Mouse (Mus musculus) heart, embryonic 10.5 days (tissue): Measurements from ENCODE around the gene Fam43b. TPM values are rescaled to one million over a fixed set of nuclear protein-coding genes. Genes with fewer than 3 reads are reported as not detected.
"Not testable (repeated sequence)": the region's sequence is repeated elsewhere in the genome, so short reads cannot be mapped to it uniquely, and the experiment has no call there.

Experiments used
- DNase-seq: peaks from one replicate; pipeline ENCODE4 v3.0.0-alpha.2; 2017; ENCODE audit warnings: low spot score
- H3K27ac ChIP-seq: fragments of 300-500 bp; sonication (generic); 2 replicates; pipeline ENCODE4 v1.5.1; 2016; ENCODE audit warnings: mild to moderate bottlenecking
- H3K27me3 ChIP-seq: fragments of 300-500 bp; sonication (generic); 2 replicates; pipeline ENCODE4 v1.6.1; 2016; ENCODE audit warnings: mild to moderate bottlenecking; ENCODE audit not compliant: poor library complexity, insufficient read depth, severe bottlenecking
- H3K36me3 ChIP-seq: fragments of 300-500 bp; sonication (generic); 2 replicates; pipeline ENCODE4 v1.6.1; 2016; ENCODE audit warnings: mild to moderate bottlenecking, moderate library complexity
- H3K4me1 ChIP-seq: fragments of 300-500 bp; sonication (generic); 2 replicates; pipeline ENCODE4 v1.6.1; 2016; ENCODE audit warnings: mild to moderate bottlenecking
- H3K4me3 ChIP-seq: fragments of 300-500 bp; sonication (generic); 2 replicates; pipeline ENCODE4 v1.5.1; 2016; ENCODE audit warnings: mild to moderate bottlenecking, moderate library complexity
- H3K9me3 ChIP-seq: fragments of 300-500 bp; sonication (generic); 2 replicates; pipeline ENCODE4 v1.6.1; 2016; ENCODE audit warnings: mild to moderate bottlenecking, moderate library complexity
- WGBS: fragments of 180-500 bp; shearing (Covaris S2); methylation state at CpG from one replicate; pipeline ENCODE4 v1.1.7; 2016; 5-methylcytosine and 5-hydroxymethylcytosine counted together
- polyA plus RNA-seq: library from polyadenylated mRNA; unstranded; fragments of >200 nt; fragmentation: Nextera tagmentation; extraction: Ambion mirVana; gene quantifications from 2 replicates; pipeline ENCODE4 v1.2.1, GENCODE M21; 2016

Fam43b gene
- polyA plus RNA-seq = 0.16 TPM in 1 of 2 replicates, not detected in the other

DNA sequence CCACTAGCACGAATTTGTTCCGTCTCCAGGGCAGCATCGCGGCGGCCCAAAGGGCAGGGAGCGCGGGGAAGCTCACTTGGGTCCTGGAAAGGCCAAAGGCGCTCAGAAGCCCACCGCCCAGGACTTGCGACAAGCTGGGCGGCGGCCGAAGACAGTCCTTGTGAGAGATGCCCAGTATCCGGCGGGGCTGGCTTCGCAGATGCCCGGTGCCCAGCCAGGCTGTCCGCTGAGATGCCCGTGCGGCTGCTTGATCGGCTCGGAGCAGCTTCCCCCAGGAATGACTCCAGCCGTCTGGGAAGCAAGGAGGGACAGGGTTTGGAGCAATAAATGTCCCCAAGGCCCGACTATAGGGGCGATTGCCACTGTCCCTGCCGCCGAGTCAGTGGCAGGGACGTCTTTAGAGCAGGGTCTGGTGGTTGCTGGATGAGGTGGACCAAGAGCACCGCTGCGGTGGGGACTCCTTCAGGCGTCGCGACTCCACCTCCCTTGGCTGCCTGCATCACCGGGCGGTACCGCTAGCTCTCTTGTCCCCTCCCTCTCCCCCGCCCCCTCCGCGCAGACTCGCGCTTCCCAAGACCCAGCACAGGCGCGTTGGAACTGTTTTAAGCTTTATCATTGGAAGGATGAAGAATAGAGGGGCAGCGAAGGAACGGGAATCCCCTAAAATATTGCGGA lies at the start of gene Fam43b:
Gene Fam43b, minus strand, starts transcription at position 558 of the 675 bp plus-strand sequence.
- DNase-seq = peak; percentile 79
- no peaks in the 10 kb centered on the region for H3K36me3 ChIP-seq
- H3K27ac ChIP-seq = peak within 1 kb of the TSS; percentile 8; the same call in 1 of the 2 replicates
- H3K4me3 ChIP-seq = peak within 1 kb of the TSS; percentile 60
- peaks cover 95% of the 10 kb centered on the region for H3K27me3 ChIP-seq
- H3K9me3 ChIP-seq = no peaks in the 10 kb centered on the region
- under 1% methylated on average over 46 of the region's 46 CpGs for WGBS
- peaks cover 24% of the 10 kb centered on the region for H3K4me1 ChIP-seq

DNA sequence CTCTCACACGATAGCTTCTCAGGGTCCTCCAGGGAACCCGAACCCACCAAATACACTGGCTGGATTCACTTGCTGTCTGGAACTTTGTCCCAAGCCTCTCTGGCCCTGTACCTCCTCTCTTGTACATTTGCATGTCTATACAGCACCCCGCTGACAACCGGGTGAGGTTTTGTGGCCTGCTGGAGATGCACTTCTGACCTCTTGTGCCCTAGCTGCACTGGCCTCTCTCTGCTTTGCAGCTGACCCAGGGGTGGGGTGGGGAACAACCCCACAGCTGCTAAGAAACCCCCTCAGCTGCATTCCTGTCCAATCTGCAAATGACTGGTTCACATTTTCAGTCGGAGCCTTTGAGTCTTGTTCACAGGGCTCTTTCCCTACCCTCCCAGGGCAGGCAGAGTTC lies 48.6 kb upstream of the Fam43b start:
- no peak overlapping the region for H3K27ac ChIP-seq
- H3K4me3 ChIP-seq = no peak overlapping the region
- H3K27me3 ChIP-seq = peaks cover 60% of the 10 kb centered on the region
- DNase-seq = no peak
- no peaks in the 10 kb centered on the region for H3K9me3 ChIP-seq
- peaks cover 7% of the 10 kb centered on the region for H3K4me1 ChIP-seq
- WGBS = 26% methylated on average over 5 of the region's 5 CpGs
- H3K36me3 ChIP-seq = peaks cover 19% of the 10 kb centered on the region

DNA sequence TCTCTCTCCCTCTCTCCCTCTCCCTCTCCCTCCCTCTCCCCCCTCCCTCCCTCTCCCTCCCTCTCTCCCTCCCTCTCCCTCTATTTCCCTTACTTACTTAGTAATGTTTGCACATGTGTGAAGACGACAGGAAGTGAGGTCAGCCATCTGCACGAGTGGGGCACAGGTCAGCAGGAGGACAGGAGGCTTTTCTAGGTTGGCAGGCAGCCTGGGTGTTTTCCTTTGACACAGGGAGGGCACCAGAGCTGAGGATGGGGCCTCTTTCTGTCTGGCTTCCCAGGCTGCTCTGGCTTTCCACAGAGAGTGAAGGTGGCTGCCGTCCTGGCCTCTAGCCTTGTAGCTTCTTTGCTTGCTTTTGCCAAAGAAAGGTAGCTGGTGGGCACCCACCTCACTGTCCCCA lies 43.7 kb upstream of the Fam43b start:
- 71% methylated on average over 3 of the region's 3 CpGs for WGBS
- peaks cover 60% of the 10 kb centered on the region for H3K36me3 ChIP-seq
- peaks cover 12% of the 10 kb centered on the region for H3K27me3 ChIP-seq
- no peak overlapping the region for H3K4me3 ChIP-seq
- H3K27ac ChIP-seq = no peak overlapping the region
- peaks cover 9% of the 10 kb centered on the region for H3K4me1 ChIP-seq
- H3K9me3 ChIP-seq = no peaks in the 10 kb centered on the region
- DNase-seq = no peak

DNA sequence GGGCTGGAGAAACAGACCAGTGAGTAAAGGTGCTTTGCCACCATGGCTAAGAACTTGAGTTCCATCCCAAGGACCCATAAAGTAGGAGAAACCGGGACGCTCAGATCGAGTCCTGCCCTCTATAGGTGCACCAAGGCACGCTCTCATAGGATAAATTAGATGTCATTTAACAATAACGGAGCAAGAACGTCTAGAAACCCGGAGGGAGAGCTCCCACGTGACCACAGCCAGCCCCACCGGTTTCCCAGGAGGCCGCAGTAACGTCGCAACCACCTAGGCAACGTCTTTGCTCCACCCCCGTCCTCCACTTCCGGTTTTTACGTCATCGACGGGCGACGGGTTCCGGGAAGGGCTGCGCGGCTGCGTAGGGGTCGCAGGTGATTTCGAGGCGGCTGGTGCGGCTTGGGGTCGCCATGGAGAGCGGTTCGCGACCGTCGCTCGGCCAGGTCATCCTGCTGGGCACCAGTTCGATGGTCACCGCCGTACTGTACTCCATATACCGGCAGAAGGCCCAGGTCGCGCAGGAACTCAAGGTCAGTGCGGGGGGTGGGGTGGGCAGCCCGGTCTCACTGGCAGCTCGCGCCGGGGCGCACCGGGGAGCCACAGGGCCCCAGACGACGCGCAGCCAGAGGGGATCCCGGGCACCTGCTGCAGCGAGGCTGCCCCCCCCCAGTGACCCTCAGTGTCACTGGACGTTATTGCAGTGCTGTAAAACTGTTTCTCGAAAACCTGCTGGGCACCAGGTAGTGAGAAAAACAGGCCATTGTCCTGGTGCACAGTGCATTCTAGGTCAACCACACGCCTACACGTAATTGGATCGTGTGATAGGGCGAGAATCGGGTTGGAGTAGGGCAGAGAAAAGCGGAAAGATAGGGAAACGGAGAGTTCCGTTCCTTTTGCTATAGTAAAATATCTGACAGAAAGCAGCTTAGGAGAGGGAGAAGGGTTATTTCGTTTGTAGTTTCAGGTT lies 38.3 kb upstream of the Fam43b start, which contains the start of gene Mul1:
Gene Mul1, plus strand, starts transcription at position 325 of the 970 bp plus-strand sequence.
- WGBS = under 1% methylated on average over 64 of the region's 64 CpGs
- H3K27ac ChIP-seq = peak within 1 kb of the TSS; percentile 93

DNA sequence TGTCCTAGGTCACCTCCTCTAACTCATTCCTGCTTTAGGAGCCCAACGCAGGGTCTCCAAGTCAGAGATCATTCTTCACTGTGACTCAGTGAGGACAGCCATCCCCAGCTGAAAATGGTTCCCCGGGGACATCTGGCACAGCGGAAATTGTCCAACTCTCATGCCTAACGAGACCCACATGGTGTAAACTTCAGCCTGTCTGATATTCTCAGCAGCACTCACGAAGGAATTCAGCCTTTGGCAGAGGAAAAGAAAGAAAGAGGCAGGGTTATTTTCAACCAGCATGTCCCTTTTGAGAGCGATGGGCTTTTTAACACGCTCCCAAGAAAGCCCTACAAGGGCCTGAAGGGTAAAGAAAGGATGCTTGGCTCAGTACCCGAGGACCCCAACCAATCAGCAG lies 35.0 kb upstream of the Fam43b start:
- Histone ChIP-seq H3K4me3 (no peak overlapping the region), H3K4me1 (peaks cover 7% of the 10 kb centered on the region), H3K27me3 (peaks cover 14% of the 10 kb centered on the region), H3K36me3 (peaks cover 5% of the 10 kb centered on the region), H3K27ac (no peak overlapping the region), H3K9me3 (no peaks in the 10 kb centered on the region)
- no peak for DNase-seq
- WGBS = 50% methylated on average over 8 of the region's 8 CpGs

More for the DNA sequence above, 38.3 kb upstream of the Fam43b start, which contains the start of gene Mul1:
- H3K9me3 ChIP-seq = no peaks in the 10 kb centered on the region
- peak within 1 kb of the TSS; percentile 99 for H3K4me3 ChIP-seq
- H3K4me1 ChIP-seq = peaks cover 7% of the 10 kb centered on the region
- H3K27me3 ChIP-seq = no peaks in the 10 kb centered on the region; the same call in 1 of the 2 replicates
- H3K36me3 ChIP-seq = peaks cover 38% of the 10 kb centered on the region
- peak; percentile 98 for DNase-seq

DNA sequence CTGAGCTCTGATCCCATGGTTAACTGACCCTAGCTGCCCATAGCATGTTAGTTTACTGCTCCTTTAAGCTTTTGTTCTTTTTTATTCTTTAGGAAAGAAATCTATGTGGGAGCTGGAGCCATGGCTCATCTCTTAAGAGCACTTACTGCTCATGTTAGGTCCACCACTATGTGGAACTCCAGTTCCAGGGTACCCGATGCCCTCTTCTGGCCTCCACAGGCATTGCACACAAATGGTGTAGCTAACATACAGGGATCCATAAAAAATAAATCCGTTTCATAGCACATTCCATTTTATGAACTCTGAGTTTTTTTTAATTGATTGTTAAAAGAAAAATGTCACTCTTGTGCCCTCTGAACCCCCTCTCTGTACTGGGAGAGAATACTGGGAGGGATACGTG lies 33.5 kb upstream of the Fam43b start:
- no peak for DNase-seq
- Histone ChIP-seq H3K4me1 (no peaks in the 10 kb centered on the region), H3K36me3 (no peaks in the 10 kb centered on the region), H3K4me3 (no peak overlapping the region), H3K27me3 (peaks cover 19% of the 10 kb centered on the region), H3K27ac (no peak overlapping the region), H3K9me3 (no peaks in the 10 kb centered on the region)
- 43% methylated on average over 3 of the region's 3 CpGs for WGBS

DNA sequence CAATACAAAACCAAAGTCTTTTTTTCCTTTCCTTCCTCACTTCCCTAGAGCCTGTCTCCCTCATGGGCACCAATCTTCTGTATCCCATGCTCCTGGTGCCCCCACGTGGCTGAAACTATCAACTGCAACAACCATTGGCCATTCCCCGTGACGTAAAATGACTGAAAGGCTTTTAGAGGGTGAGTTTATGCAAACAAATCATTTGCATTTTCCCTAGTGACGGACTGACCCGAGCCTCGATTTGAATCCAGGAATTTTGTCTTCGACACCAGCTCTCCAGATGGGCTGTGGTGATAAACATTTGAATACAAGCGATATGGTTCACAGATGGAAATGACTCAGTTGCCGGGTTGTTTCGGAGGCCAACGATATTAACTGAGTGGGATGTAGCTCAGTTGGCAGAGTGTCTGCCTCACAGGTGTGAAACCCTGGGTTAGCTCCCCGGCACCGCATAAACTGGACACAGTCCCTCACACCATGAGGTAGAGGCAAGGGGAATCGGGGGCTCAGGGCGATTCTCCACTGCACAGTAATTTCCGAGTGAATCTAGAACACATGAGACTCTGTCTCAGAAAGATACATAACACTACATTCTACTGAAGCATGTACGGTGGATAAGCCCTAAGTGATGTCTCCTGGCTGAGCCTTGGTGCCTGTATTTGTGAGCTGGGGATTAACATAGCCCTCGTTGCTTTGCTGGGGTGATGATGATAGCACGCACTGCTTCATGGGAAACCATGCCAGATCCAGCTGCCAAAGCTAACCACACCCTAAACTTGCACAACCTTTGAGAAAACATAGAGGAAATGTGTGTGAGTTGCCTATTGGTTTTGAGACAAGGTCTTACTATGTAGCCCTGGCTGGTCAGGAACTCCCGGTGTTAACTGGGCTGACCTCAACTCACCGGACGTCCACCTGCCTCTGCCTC lies 30.7 kb upstream of the Fam43b start:
- Histone ChIP-seq H3K36me3 (no peaks in the 10 kb centered on the region), H3K4me1 (no peaks in the 10 kb centered on the region), H3K27me3 (peaks cover 19% of the 10 kb centered on the region), H3K4me3 (no peak overlapping the region), H3K27ac (no peak overlapping the region), H3K9me3 (peaks cover 5% of the 10 kb centered on the region; the same call in 1 of the 2 replicates)
- 42% methylated on average over 22 of the region's 22 CpGs for WGBS
- peak; percentile 85 for DNase-seq

DNA sequence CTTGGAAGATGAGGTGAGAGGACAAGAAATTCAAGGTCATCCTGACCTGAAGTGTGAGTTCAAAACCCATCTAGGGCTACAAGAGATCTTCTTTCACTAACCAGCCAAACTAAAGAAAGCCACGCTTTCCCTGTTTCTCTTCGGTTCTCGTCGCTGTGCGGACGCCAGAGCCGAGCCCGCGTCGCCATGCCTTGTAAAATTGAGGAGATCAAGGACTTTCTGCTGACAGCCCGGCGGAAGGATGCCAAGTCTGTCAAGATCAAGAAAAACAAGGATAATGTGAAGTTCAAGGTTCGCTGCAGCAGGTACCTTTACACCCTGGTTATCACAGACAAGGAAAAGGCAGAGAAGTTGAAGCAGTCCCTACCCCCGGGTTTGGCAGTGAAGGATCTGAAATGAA lies 29.3 kb upstream of the Fam43b start:
- H3K27me3 ChIP-seq = peaks cover 29% of the 10 kb centered on the region
- not testable (repeated sequence) for H3K4me3 ChIP-seq, H3K9me3 ChIP-seq, H3K27ac ChIP-seq, H3K36me3 ChIP-seq, DNase-seq, H3K4me1 ChIP-seq
- 86% methylated on average over 14 of the region's 14 CpGs for WGBS

DNA sequence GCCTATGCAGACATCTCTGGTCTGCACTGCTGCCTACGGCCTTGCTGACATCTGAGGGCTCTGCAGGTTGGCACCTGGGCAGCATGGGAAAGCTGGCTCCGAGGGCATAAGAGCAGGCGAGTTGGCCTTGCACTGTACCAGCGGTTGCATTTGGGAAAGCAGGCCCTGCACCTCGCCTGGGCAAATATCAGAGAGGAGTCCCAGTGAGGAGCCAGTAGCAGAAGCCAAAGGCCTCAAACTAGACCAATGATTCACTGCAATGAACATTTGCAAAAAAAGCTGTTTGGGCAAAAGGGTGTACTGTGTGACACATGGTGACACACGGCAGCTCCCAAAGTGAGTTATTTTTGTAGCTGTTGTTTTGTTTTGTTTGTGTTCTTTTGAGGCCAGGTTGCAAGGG lies 28.7 kb upstream of the Fam43b start:
- 73% methylated on average over 6 of the region's 6 CpGs for WGBS

DNA sequence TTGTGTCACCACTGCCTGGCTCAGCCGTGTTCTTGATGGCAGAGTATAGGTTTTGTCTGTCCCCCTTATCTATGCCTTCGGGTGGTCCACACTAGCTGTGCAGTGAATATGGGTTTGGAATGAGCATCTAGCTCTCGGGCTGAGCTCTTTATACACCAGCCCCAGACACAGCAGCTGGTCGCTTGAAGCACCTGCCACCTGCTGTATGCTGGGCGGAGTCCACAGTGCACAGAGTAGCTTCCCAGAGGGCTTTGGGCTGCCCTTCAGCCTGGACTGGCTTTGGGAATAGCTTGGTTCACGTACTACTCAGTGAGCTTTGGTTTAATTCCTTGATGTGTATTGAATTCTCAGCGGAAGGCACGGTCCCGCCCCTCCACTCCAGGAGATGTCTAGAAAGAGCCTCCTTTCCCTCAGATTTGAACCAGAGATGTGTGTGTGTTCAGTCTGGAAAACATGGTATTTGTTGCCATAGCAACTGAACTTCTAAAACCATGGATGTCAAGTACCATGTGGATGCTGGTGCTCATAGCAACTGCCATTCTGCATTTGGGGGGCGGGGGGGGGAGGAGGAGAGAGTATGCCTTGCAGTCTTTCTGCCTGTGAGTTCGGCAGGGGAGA lies 22.1 kb upstream of the Fam43b start:
- Histone ChIP-seq H3K36me3 (no peaks in the 10 kb centered on the region), H3K4me3 (no peak overlapping the region), H3K4me1 (peaks cover 19% of the 10 kb centered on the region), H3K27me3 (peaks cover 43% of the 10 kb centered on the region), H3K27ac (no peak overlapping the region), H3K9me3 (peaks cover 5% of the 10 kb centered on the region; the same call in 1 of the 2 replicates)
- WGBS = 61% methylated on average over 11 of the region's 11 CpGs
- no peak for DNase-seq

More for the DNA sequence above, 28.7 kb upstream of the Fam43b start:
- Histone ChIP-seq H3K9me3 (peaks cover 5% of the 10 kb centered on the region; the same call in 1 of the 2 replicates), H3K36me3 (no peaks in the 10 kb centered on the region), H3K4me3 (no peak overlapping the region), H3K4me1 (no peaks in the 10 kb centered on the region), H3K27me3 (peaks cover 35% of the 10 kb centered on the region), H3K27ac (no peak overlapping the region)
- DNase-seq = no peak

DNA sequence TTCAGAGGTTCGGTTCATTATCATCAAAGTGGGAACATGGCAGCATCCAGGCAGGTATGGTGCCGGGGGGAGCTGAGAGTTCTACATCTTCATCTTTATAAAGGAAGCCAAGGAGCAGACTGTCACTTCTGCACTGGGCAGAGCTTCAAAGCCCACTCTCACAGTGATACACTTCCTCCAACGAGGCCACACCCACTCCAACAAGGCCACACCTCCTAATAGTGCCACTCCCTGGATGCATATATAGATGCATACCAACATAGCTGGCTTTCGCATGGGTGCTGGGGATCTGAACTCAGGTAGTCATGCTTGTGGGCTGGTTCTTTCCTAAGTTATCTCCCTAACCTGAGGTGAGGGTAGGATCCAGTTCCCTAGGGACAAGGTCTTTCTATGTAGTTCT lies 21.6 kb upstream of the Fam43b start:
- H3K27me3 ChIP-seq = peaks cover 46% of the 10 kb centered on the region
- peaks cover 1% of the 10 kb centered on the region; the same call in 1 of the 2 replicates for H3K9me3 ChIP-seq
- DNase-seq = no peak
- no peak overlapping the region for H3K27ac ChIP-seq
- H3K4me1 ChIP-seq = peaks cover 19% of the 10 kb centered on the region
- no peaks in the 10 kb centered on the region for H3K36me3 ChIP-seq
- no peak overlapping the region for H3K4me3 ChIP-seq
- WGBS = 82% methylated on average over 4 of the region's 4 CpGs

DNA sequence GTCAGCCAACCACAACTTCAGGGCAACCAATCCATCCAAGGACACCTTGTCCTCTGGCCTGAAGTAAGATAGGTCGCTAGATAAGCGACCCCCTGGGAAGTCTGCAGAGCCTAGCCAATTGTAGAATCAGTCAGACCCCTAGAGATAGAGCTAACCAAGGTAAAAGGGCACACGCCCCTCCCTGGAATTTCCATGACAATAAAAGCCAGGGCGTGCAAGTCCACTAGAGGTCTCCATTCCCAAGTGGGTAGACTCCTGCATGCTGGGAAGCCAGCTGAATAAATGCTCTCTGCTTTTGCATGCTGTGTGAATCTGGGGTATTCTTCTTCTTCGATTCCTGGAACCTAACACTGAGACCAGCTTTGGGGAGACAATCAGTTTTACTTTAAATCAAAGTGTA lies 20.1 kb upstream of the Fam43b start:
- Histone ChIP-seq H3K36me3 (no peaks in the 10 kb centered on the region), H3K27me3 (peaks cover 56% of the 10 kb centered on the region), H3K27ac (no peak overlapping the region), H3K4me1 (peaks cover 19% of the 10 kb centered on the region), H3K4me3 (no peak overlapping the region), H3K9me3 (no peaks in the 10 kb centered on the region)
- no peak for DNase-seq
- 57% methylated on average over 5 of the region's 5 CpGs for WGBS
